ENCODE assay signal across 26 mouse cellular contexts in genomic region chr5:112496753-112497369, GRCm38 (mm10). TPM values are rescaled to one million over a fixed set of nuclear protein-coding genes. Genes with fewer than 3 reads are reported as not detected.
DNase-seq lines count a peak whose midpoint lies in the region; ATAC-seq and TF ChIP-seq lines count a peak whose summit lies in the region.
"Had no signal": no experiment of that assay in that cellular context is flagged by ENCODE, and none has a peak within 500 bp of the region (broad histone marks: within the 10 kb centered on the region; RNA-seq: fewer than 3 reads in every experiment).

No protein-coding gene starts in this region.

- H3K4me1 ChIP-seq in hindbrain, embryonic 13.5 days (replicated peaks): peaks cover 59% of the 10 kb centered on the region
- H3K4me1 ChIP-seq in hindbrain, postnatal 0 days (ENCODE audit: insufficient read depth, low read length): peaks cover 23% of the 10 kb centered on the region
- no peaks in the 10 kb centered on the region for H3K4me1 ChIP-seq in CH12.LX (ENCODE audit: control insufficient read depth in 1 of 2, insufficient read depth in 2 of 2)
- peaks cover 0 to 2% of the 10 kb centered on the region in 2 experiments; a peak in 1 of 4 replicates for H3K4me1 ChIP-seq in ES-E14 (ENCODE audit: control insufficient read depth in 2 of 2, insufficient read depth in 2 of 2, low read length in 2 of 2, poor library complexity in 1 of 2)

- dilution Hi-C loops in CH12.LX (cut with MboI; ENCODE audit: extremely low pct_ligation_motif_present, extremely low pct_unique_long_range_greater_than_20kb, low sequenced_read_pairs): no loop called here

- H3K36me3 ChIP-seq in hindbrain, embryonic 13.5 days: no peaks in the 10 kb centered on the region
- no peaks in the 10 kb centered on the region for H3K36me3 ChIP-seq in hindbrain, postnatal 0 days (ENCODE audit: insufficient read depth, low read length)
- H3K36me3 ChIP-seq in CH12.LX (replicated peaks in 1 of 2; ENCODE audit: control insufficient read depth in 1 of 2, insufficient read depth in 1 of 2, low read length in 1 of 2) (no peaks in the 10 kb centered on the region), ES-E14 (ENCODE audit: control insufficient read depth, insufficient read depth, low read length, poor library complexity, severe bottlenecking) (no peaks in the 10 kb centered on the region)
- H3K36me3 ChIP-seq: embryonic facial prominence, embryonic 15.5 days had no signal

- no peak for ATAC-seq in hindbrain, embryonic 13.5 days (ENCODE audit: low FRiP score)
- no peak for ATAC-seq in hindbrain, postnatal 0 days
- ATAC-seq in activated CD4-positive, CD25-positive, alpha-beta regulatory T cell, adult 4 months: no peak
- ATAC-seq: liver, postnatal 0 days had no signal

- no peaks in the 10 kb centered on the region for H3K27me3 ChIP-seq in hindbrain, embryonic 13.5 days
- no peaks in the 10 kb centered on the region for H3K27me3 ChIP-seq in hindbrain, postnatal 0 days (ENCODE audit: insufficient read depth, low read length)
- H3K27me3 ChIP-seq in CH12.LX (replicated peaks): no peaks in the 10 kb centered on the region
- H3K27me3 ChIP-seq: embryonic facial prominence, embryonic 15.5 days had no signal

- peak overlapping the region; percentile 6; the same call in 1 of the 2 replicates for H3K27ac ChIP-seq in hindbrain, embryonic 13.5 days
- H3K27ac ChIP-seq in hindbrain, postnatal 0 days: no peak overlapping the region
- H3K27ac ChIP-seq in CH12.LX (ENCODE audit: insufficient read depth, low read depth) (no peak overlapping the region), ES-E14 (ENCODE audit: insufficient read depth, low read depth, low read length, poor library complexity, severe bottlenecking) (no peak overlapping the region)
- H3K27ac ChIP-seq: embryonic facial prominence, embryonic 15.5 days had no signal

- no peak for DNase-seq in hindbrain, postnatal 0 days (ENCODE audit: low spot score)
- DNase-seq in CH12.LX (ENCODE audit: extremely low read depth): no peak
- no peak for DNase-seq in ES-E14 (ENCODE audit: low read depth, low spot score)
- DNase-seq in cerebellum, adult 8-10 months: peak; percentile 54
- no peak for DNase-seq in adrenal gland, postnatal 25 days
- no peak for DNase-seq in left cerebral cortex, adult 8-10 months (ENCODE audit: low spot score in 2 of 2)
- DNase-seq: adrenal gland, postnatal 36 days; gastrocnemius, postnatal 14 days; heart, adult 18-20 months; heart, postnatal 36 days; kidney, adult 18-20 months; kidney, postnatal 10 days; liver, postnatal 0 days; lung, postnatal 10 days; right cerebral cortex, postnatal 14 days; spleen, adult 18-20 months; thymus, postnatal 4 days had no signal

- no peak for TF ChIP-seq CTCF in hindbrain, postnatal 0 days (IDR thresholded peaks at IDR 0.05; ENCODE audit: low read depth)
- no peak for TF ChIP-seq CTCF in CH12.LX (conservative IDR thresholded peaks at IDR 0.05 in 1 of 2, IDR thresholded peaks at IDR 0.05 in 1 of 2; ENCODE audit: low read depth in 2 of 2, low read length in 2 of 2)

- 71% methylated on average over 7 of the region's 7 CpGs for WGBS in hindbrain, embryonic 13.5 days
- WGBS in hindbrain, postnatal 0 days: 50% methylated on average over 7 of the region's 7 CpGs

- no peak for TF ChIP-seq RAD21 in CH12.LX (IDR thresholded peaks at IDR 0.05; ENCODE audit: low read depth, low read length)

- H3K4me3 ChIP-seq in hindbrain, embryonic 13.5 days: no peak overlapping the region
- H3K4me3 ChIP-seq in hindbrain, postnatal 0 days (ENCODE audit: low read length): no peak overlapping the region
- H3K4me3 ChIP-seq in CH12.LX (replicated peaks in 1 of 3; ENCODE audit: low read depth in 2 of 3, low read length in 2 of 3, poor library complexity in 1 of 3) (no peak overlapping the region), ES-E14 (ENCODE audit: insufficient read depth in 1 of 2, low read depth in 1 of 2, low read length in 2 of 2, poor library complexity in 1 of 2, severe bottlenecking in 1 of 2) (no peak overlapping the region)
- H3K4me3 ChIP-seq: embryonic facial prominence, embryonic 15.5 days had no signal

- TF ChIP-seq POLR2A in CH12.LX (IDR thresholded peaks at IDR 0.05; ENCODE audit: low read depth, low read length): no peak

- no peak for TF ChIP-seq EP300 in CH12.LX (IDR thresholded peaks at IDR 0.05; ENCODE audit: low read length)

- no peaks in the 10 kb centered on the region for H3K79me2 ChIP-seq in CH12.LX (replicated peaks; ENCODE audit: control insufficient read depth, extremely low read depth, insufficient read depth, poor library complexity, severe bottlenecking)

- H3K9ac ChIP-seq in hindbrain, embryonic 13.5 days: no peak overlapping the region
- H3K9ac ChIP-seq in hindbrain, postnatal 0 days (replicated peaks; ENCODE audit: low read length): no peak overlapping the region
- H3K9ac ChIP-seq in CH12.LX (ENCODE audit: insufficient read depth, low read depth) (no peak overlapping the region), ES-E14 (ENCODE audit: insufficient read depth, low read depth, low read length, poor library complexity, severe bottlenecking) (no peak overlapping the region)
- H3K9ac ChIP-seq: embryonic facial prominence, embryonic 15.5 days; liver, postnatal 0 days had no signal

- no peaks in the 10 kb centered on the region for H3K9me3 ChIP-seq in hindbrain, embryonic 13.5 days
- no peaks in the 10 kb centered on the region for H3K9me3 ChIP-seq in hindbrain, postnatal 0 days (ENCODE audit: low read length)
- H3K9me3 ChIP-seq in CH12.LX (replicated peaks; ENCODE audit: low read length): peaks cover 85% of the 10 kb centered on the region
- no peaks in the 10 kb centered on the region for H3K9me3 ChIP-seq in ES-E14 (ENCODE audit: control insufficient read depth, insufficient read depth, low read depth, low read length)
- H3K9me3 ChIP-seq: embryonic facial prominence, embryonic 15.5 days had no signal

- H3K4me2 ChIP-seq in hindbrain, embryonic 13.5 days: no peak overlapping the region
- H3K4me2 ChIP-seq in hindbrain, postnatal 0 days (ENCODE audit: low read depth, low read length): no peak overlapping the region
- no peak overlapping the region for H3K4me2 ChIP-seq in CH12.LX (ENCODE audit: insufficient read depth, low read depth, poor library complexity, severe bottlenecking)
- H3K4me2 ChIP-seq: embryonic facial prominence, embryonic 15.5 days had no signal

- in situ Hi-C loops in CH12.LX (cut with MboI; ENCODE audit: low pct_ligation_motif_present, low pct_unique_long_range_greater_than_20kb, low sequenced_read_pairs) (no loop called here), ES-E14 (cut with MboI; ENCODE audit: low sequenced_read_pairs in 2 of 2, unreplicated experiment in 2 of 2) (no loop called here)

TF ChIP-seq in CH12.LX, 34 proteins besides CTCF, POLR2A, EP300 and RAD21:
- TF ChIP-seq MAZ (IDR thresholded peaks at IDR 0.05; ENCODE audit: low read depth, low read length) (no peak), MAFK (IDR thresholded peaks at IDR 0.05; ENCODE audit: insufficient replicate concordance, low read length) (peak; percentile 78), USF2 (conservative IDR thresholded peaks at IDR 0.05; ENCODE audit: low read depth, low read length) (no peak), TCF12 (IDR thresholded peaks at IDR 0.05; ENCODE audit: low read depth, low read length) (no peak), MEF2A (IDR thresholded peaks at IDR 0.05; ENCODE audit: borderline replicate concordance, low read depth, low read length) (no peak)
TF ChIP-seq in CH12.LX: peak in this region for 1.

TF ChIP-seq in ES-E14, 5 proteins besides CTCF, POLR2A, EP300 and RAD21:
- no peak for TF ChIP-seq ZNF384 (IDR thresholded peaks at IDR 0.05; ENCODE audit: low read depth, low read length)
- TF ChIP-seq MAFK (IDR thresholded peaks at IDR 0.05; ENCODE audit: insufficient read depth, low read depth, low read length): peak; percentile 96
- TF ChIP-seq CHD2 (IDR thresholded peaks at IDR 0.05; ENCODE audit: low read depth, low read length): no peak

RNA-seq across cellular contexts. Expression of gene Gm6588, which starts 47.6 kb away (rescaled TPM):
- polyA plus RNA-seq in hindbrain, embryonic 13.5 days (2015; fragmentation: Nextera tagmentation; extraction: Ambion mirVana): 0.78 and 1.2 TPM in 2 replicates
- total RNA-seq in hindbrain, postnatal 0 days (2014; rRNA removed): not detected in 2 replicates
- polyA plus RNA-seq in hindbrain, postnatal 0 days (2015; fragmentation: Nextera tagmentation; extraction: Ambion mirVana): 0.25 and 0.58 TPM in 2 replicates
- total RNA-seq in CH12.LX (2012; rRNA removed) (not detected in 2 replicates), CH12.LX (2014; rRNA removed) (not detected in 2 replicates), ES-E14 (2012; rRNA removed) (0.09 TPM in 1 of 2 replicates, not detected in the other)
- polyA plus RNA-seq in CH12.LX (2012; ENCODE audit: insufficient read length, low read depth): not detected in 2 replicates
- not detected for polyA plus RNA-seq in activated CD4-positive, CD25-positive, alpha-beta regulatory T cell, adult 4 months (2017; shearing (Covaris generic))
- total RNA-seq in adrenal gland, postnatal 25 days (2021): not detected in 2 replicates
- total RNA-seq in left cerebral cortex, adult 8-10 months (2022): not detected
- total RNA-seq: adrenal gland, postnatal 36 days; gastrocnemius, postnatal 14 days; heart, adult 18-20 months; heart, postnatal 36 days; layer of hippocampus, adult 18-20 months; left cerebral cortex, postnatal 36 days; liver, adult 2 months; megakaryocyte, adult 5-6 weeks had no signal
- polyA plus RNA-seq: embryonic facial prominence, embryonic 15.5 days; heart, embryonic 14.5 days; liver, adult 2 months; liver, postnatal 0 days; stomach, embryonic 14.5 days had no signal
